In the genomic region with DNA sequence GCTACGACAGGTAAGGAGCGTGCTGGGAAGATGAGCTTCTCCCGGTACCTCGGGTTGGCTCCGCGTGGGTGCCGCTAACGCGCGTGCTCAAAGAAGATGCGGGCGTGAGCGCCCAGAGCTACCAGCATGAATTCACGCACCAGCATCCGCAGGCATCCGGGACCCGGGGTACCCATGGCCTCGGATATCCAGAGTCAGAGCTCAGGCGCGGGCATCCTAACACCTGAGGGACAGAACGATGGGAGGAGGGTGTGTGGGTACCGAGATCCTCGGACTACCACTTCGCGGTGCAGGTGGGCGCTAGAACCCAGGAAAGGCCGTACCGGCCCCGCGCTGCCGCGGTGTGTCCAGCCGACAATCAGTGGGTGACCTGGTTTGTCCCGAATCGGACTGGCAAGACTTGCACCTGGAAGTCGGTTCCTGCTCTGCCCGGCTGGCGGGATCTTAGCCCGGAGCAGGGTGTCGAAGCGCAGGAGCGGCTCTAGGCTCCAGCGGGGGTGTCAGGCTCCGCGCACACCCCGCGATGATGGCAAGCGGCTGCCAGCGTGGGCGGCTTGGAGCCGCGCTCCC, we compare ENCODE assay signal across 8 mouse cellular contexts. TPM values are rescaled to one million over a fixed set of nuclear protein-coding genes. Genes with fewer than 3 reads are reported as not detected.
A peak's percentile ranks its signal among the peaks of the same experiment; 100 is the strongest.
DNase-seq lines count a peak whose midpoint lies in the region; ATAC-seq and TF ChIP-seq lines count a peak whose summit lies in the region.

No protein-coding gene starts in this region.

- DNase-seq in frontal cortex, postnatal 10 days (ENCODE audit: low spot score in 2 of 2): no peak
- peak; percentile 14 for DNase-seq in embryo, embryonic 11.5 days (ENCODE audit: low read depth, low spot score)
- peak; percentile 76 to 77 for DNase-seq in left cerebral cortex, postnatal 14 days (ENCODE audit: low spot score in 2 of 2)

- H3K27me3 ChIP-seq in E14TG2a.4 (ENCODE audit: insufficient read depth, low read length): peaks cover 43% of the 10 kb centered on the region
- peaks cover 43% of the 10 kb centered on the region for H3K27me3 ChIP-seq in neural tube, embryonic 13.5 days

- peaks cover 40% of the 10 kb centered on the region for H3K4me1 ChIP-seq in E14TG2a.4 (replicated peaks; ENCODE audit: low read depth, low read length)
- peaks cover 26% of the 10 kb centered on the region for H3K4me1 ChIP-seq in neural tube, embryonic 13.5 days (replicated peaks)

- peak overlapping the region; percentile 87 for H3K4me2 ChIP-seq in neural tube, embryonic 13.5 days

- H3K36me3 ChIP-seq in E14TG2a.4 (ENCODE audit: insufficient read depth, low read length): peaks cover 6% of the 10 kb centered on the region
- peaks cover 9% of the 10 kb centered on the region for H3K36me3 ChIP-seq in neural tube, embryonic 13.5 days

- no peak for TF ChIP-seq CTCF in E14TG2a.4 (conservative IDR thresholded peaks at IDR 0.05; ENCODE audit: low read length)

- intact Hi-C loops in left cerebral cortex, postnatal 14 days (cut with DNase I): loop anchor here (5.0 kb wide), 2 partner anchors 76 to 131 kb away; partner anchors contain the start of gene Ric3

- H3K27ac ChIP-seq in neural tube, embryonic 13.5 days (replicated peaks): peak overlapping the region; percentile 68

- peak; percentile 68 for ATAC-seq in frontal cortex, adult (ENCODE audit: low TSS enrichment)
- peak; percentile 22 to 34; a peak in 1 of 4 replicates for ATAC-seq in hematopoietic stem cell, adult 5-6 weeks (replicated peaks in 1 of 2; ENCODE audit: insufficient read depth in 1 of 2, low FRiP score in 2 of 2, low TSS enrichment in 1 of 2, low read depth in 1 of 2, poor library complexity in 2 of 2, severe bottlenecking in 2 of 2)
- peak; percentile 14 for ATAC-seq in neural tube, embryonic 13.5 days (ENCODE audit: low read depth)
- ATAC-seq in erythroblast, adult 5-6 weeks (replicated peaks; ENCODE audit: low FRiP score, poor library complexity, severe bottlenecking): no peak

- H3K9ac ChIP-seq in neural tube, embryonic 13.5 days: peak overlapping the region; percentile 75

- H3K9me3 ChIP-seq in E14TG2a.4 (ENCODE audit: low read length): no peaks in the 10 kb centered on the region
- no peaks in the 10 kb centered on the region for H3K9me3 ChIP-seq in neural tube, embryonic 13.5 days

- peak overlapping the region; percentile 82 for H3K4me3 ChIP-seq in E14TG2a.4 (replicated peaks; ENCODE audit: low read length)
- peak overlapping the region; percentile 66 for H3K4me3 ChIP-seq in neural tube, embryonic 13.5 days

- WGBS in neural tube, embryonic 13.5 days: 1% methylated on average over 52 of the region's 52 CpGs

RNA-seq across cellular contexts. Expression of gene Tub, which starts 0.7 kb away (rescaled TPM):
- not detected in 2 replicates for total RNA-seq in hematopoietic stem cell, adult 5-6 weeks (2017)
- total RNA-seq in left cerebral cortex, postnatal 14 days (2021): 100 to 1,000 TPM; 140 to 148 TPM
- polyA plus RNA-seq in neural tube, embryonic 13.5 days (2015; fragmentation: Nextera tagmentation; extraction: Ambion mirVana): 32.6 and 39.3 TPM in 2 replicates
- total RNA-seq in erythroblast, adult 5-6 weeks (2015; ENCODE audit: low replicate concordance): not detected in 2 replicates
- total RNA-seq in erythroblast, adult 5-6 weeks (2017; ENCODE audit: low replicate concordance): not detected in 2 replicates

RNA-seq across cellular contexts. Expression of gene Eif3f, which starts 16.6 kb away (rescaled TPM):
- 66.9 and 85.4 TPM in 2 replicates for total RNA-seq in hematopoietic stem cell, adult 5-6 weeks (2017)
- 10 to 100 TPM; 97.5 to 98.9 TPM for total RNA-seq in left cerebral cortex, postnatal 14 days (2021)
- polyA plus RNA-seq in neural tube, embryonic 13.5 days (2015; fragmentation: Nextera tagmentation; extraction: Ambion mirVana): 69.4 and 79.7 TPM in 2 replicates
- 51.3 and 67.7 TPM in 2 replicates for total RNA-seq in erythroblast, adult 5-6 weeks (2015; ENCODE audit: low replicate concordance)
- total RNA-seq in erythroblast, adult 5-6 weeks (2017; ENCODE audit: low replicate concordance): 19.4 and 26.1 TPM in 2 replicates

RNA-seq across cellular contexts. Expression of gene Nlrp10, which starts 20.9 kb away (rescaled TPM):
- total RNA-seq in hematopoietic stem cell, adult 5-6 weeks (2017): 7.6 and 8.3 TPM in 2 replicates
- under 1 TPM; 0.33 to 0.61 TPM for total RNA-seq in left cerebral cortex, postnatal 14 days (2021)
- not detected in 2 replicates for polyA plus RNA-seq in neural tube, embryonic 13.5 days (2015; fragmentation: Nextera tagmentation; extraction: Ambion mirVana)
- total RNA-seq in erythroblast, adult 5-6 weeks (2015; ENCODE audit: low replicate concordance): not detected in 2 replicates
- 0.14 TPM in 1 of 2 replicates, not detected in the other for total RNA-seq in erythroblast, adult 5-6 weeks (2017; ENCODE audit: low replicate concordance)

RNA-seq across cellular contexts. Expression of gene Olfr519, which starts 56.6 kb away (rescaled TPM):
- not detected in 2 replicates for total RNA-seq in hematopoietic stem cell, adult 5-6 weeks (2017)
- total RNA-seq in left cerebral cortex, postnatal 14 days (2021): not detected
- not detected in 2 replicates for polyA plus RNA-seq in neural tube, embryonic 13.5 days (2015; fragmentation: Nextera tagmentation; extraction: Ambion mirVana)
- total RNA-seq in erythroblast, adult 5-6 weeks (2015; ENCODE audit: low replicate concordance): not detected in 2 replicates
- total RNA-seq in erythroblast, adult 5-6 weeks (2017; ENCODE audit: low replicate concordance): not detected in 2 replicates

Comparison
In these comparisons a context has a peak if more than half of its experiments do, and no peak if none do; other contexts are left out.
1. DNase-seq: peak in embryo, embryonic 11.5 days (single experiment) and left cerebral cortex, postnatal 14 days (2 of 2); none in frontal cortex, postnatal 10 days (0 of 2).
2. RNA of gene Tub, which starts 0.7 kb away (total RNA-seq): 140 to 148 TPM in left cerebral cortex, postnatal 14 days; not detected in hematopoietic stem cell, adult 5-6 weeks and not detected in erythroblast, adult 5-6 weeks; every median in the first group is over 100 times any median in the second.